Mouse (Mus musculus): ENCODE measurements around the gene Sptbn4. TPM values are rescaled to one million over a fixed set of nuclear protein-coding genes. Genes with fewer than 3 reads are reported as not detected.

The Sptbn4 gene
- polyA plus RNA-seq, 2 experiments: 0.15 to 0.64 TPM

- DNase-seq (ENCODE audit: low spot score) (no peak), ATAC-seq (ENCODE audit: low FRiP score, low read depth) (no peak)
- no peaks in the 10 kb centered on the region for H3K36me3 ChIP-seq (ENCODE audit: control insufficient read depth, insufficient read depth, low read length)
- no peak overlapping the region for H3K9ac ChIP-seq (ENCODE audit: low read depth, low read length, severe bottlenecking)
- H3K4me2 ChIP-seq (replicated peaks; ENCODE audit: low read depth, low read length, severe bottlenecking): no peak overlapping the region
- H3K4me3 ChIP-seq (replicated peaks; ENCODE audit: low read length): no peak overlapping the region
- H3K27me3 ChIP-seq (ENCODE audit: control insufficient read depth, insufficient read depth, low read length): 0 out of 2 replicates have a peak, but pooled peaks cover under 1% of the 10 kb centered on the region
- H3K9me3 ChIP-seq (ENCODE audit: control insufficient read depth, low read length): no peaks in the 10 kb centered on the region
- no peaks in the 10 kb centered on the region for H3K4me1 ChIP-seq (ENCODE audit: control insufficient read depth, insufficient read depth, low read length)
- no peak overlapping the region for H3K27ac ChIP-seq (replicated peaks; ENCODE audit: low read depth, low read length)
- 69% methylated on average over 5 of the region's 5 CpGs for WGBS
- TF ChIP-seq POLR2A (IDR thresholded peaks at IDR 0.05; ENCODE audit: borderline replicate concordance, extremely low read depth, insufficient read depth, insufficient read length): no peak
These were observed 63.4 kb downstream of the Sptbn4 start for GRCm38 (mm10) chr7:27384134-27384533.

- no peaks in the 10 kb centered on the region for H3K4me1 ChIP-seq (ENCODE audit: control insufficient read depth, insufficient read depth, low read length)
- H3K9me3 ChIP-seq (ENCODE audit: control insufficient read depth, low read length): no peaks in the 10 kb centered on the region
- H3K36me3 ChIP-seq (ENCODE audit: control insufficient read depth, insufficient read depth, low read length): no peaks in the 10 kb centered on the region
- no peak for TF ChIP-seq POLR2A (IDR thresholded peaks at IDR 0.05; ENCODE audit: borderline replicate concordance, extremely low read depth, insufficient read depth, insufficient read length)
- no peak for ATAC-seq (ENCODE audit: low FRiP score, low read depth)
- DNase-seq (ENCODE audit: low spot score): no peak
- H3K4me2 ChIP-seq (replicated peaks; ENCODE audit: low read depth, low read length, severe bottlenecking): no peak overlapping the region
- H3K27ac ChIP-seq (replicated peaks; ENCODE audit: low read depth, low read length): no peak overlapping the region
- H3K4me3 ChIP-seq (replicated peaks; ENCODE audit: low read length): no peak overlapping the region
- 0 out of 2 replicates have a peak, but pooled peaks cover 7% of the 10 kb centered on the region for H3K27me3 ChIP-seq (ENCODE audit: control insufficient read depth, insufficient read depth, low read length)
- 78% methylated on average over 1 of the region's 1 CpGs for WGBS
- no peak overlapping the region for H3K9ac ChIP-seq (ENCODE audit: low read depth, low read length, severe bottlenecking)
These were observed 64.3 kb downstream of the Sptbn4 start for GRCm38 (mm10) chr7:27383233-27383632.

DNA sequence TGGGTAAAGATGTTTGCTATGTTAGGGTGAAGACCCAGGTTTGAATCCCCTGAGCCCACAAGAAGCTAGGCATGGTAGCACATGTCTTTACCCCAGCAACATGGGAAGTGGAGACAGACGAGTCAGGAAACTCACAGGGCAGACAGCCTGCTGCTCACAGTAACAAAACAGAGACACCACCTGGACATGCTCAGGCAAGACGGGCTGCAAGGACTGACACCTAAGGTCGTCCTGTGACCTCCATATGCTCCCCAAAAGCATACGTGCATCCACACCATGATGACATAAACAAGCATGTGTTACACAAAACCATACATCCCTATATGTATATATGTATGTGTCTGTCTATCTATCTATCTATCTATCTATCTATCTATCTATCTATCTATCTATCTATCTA lies 65.9 kb downstream of the Sptbn4 start:
- no peak overlapping the region for H3K4me2 ChIP-seq (replicated peaks; ENCODE audit: low read depth, low read length, severe bottlenecking)
- no peaks in the 10 kb centered on the region for H3K4me1 ChIP-seq (ENCODE audit: control insufficient read depth, insufficient read depth, low read length)
- no peak for TF ChIP-seq POLR2A (IDR thresholded peaks at IDR 0.05; ENCODE audit: borderline replicate concordance, extremely low read depth, insufficient read depth, insufficient read length)
- H3K4me3 ChIP-seq (replicated peaks; ENCODE audit: low read length): no peak overlapping the region
- no peaks in the 10 kb centered on the region for H3K9me3 ChIP-seq (ENCODE audit: control insufficient read depth, low read length)
- H3K27me3 ChIP-seq (ENCODE audit: control insufficient read depth, insufficient read depth, low read length): peaks cover 16% of the 10 kb centered on the region; the same call in 1 of the 2 replicates
- no peak for DNase-seq (ENCODE audit: low spot score)
- no peak for ATAC-seq (ENCODE audit: low FRiP score, low read depth)
- H3K36me3 ChIP-seq (ENCODE audit: control insufficient read depth, insufficient read depth, low read length): no peaks in the 10 kb centered on the region
- no peak overlapping the region for H3K9ac ChIP-seq (ENCODE audit: low read depth, low read length, severe bottlenecking)
- H3K27ac ChIP-seq (replicated peaks; ENCODE audit: low read depth, low read length): no peak overlapping the region
- WGBS: 40% methylated on average over 4 of the region's 4 CpGs

DNA sequence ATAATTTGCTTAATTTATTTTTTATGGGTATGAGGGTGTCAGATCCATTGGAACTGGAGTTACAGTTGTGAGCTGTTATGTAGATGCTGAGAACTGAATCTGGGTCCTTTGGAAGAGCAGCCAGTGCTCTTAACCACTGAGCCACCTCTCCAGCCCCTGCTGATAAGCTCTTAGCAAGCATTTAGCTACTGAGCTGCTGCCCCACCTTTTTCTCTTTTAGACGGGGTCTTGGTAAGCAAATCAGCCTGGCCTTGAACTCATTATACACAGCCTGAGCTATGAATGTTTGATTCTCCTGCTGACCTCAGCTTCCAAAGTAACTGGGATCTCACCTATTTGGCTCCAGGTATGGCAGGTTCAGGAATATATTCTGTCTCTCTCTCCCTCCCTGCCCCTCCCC lies 66.5 kb downstream of the Sptbn4 start:
- Histone ChIP-seq H3K36me3 (ENCODE audit: control insufficient read depth, insufficient read depth, low read length) (no peaks in the 10 kb centered on the region), H3K27me3 (ENCODE audit: control insufficient read depth, insufficient read depth, low read length) (peaks cover 21% of the 10 kb centered on the region; the same call in 1 of the 2 replicates), H3K9me3 (ENCODE audit: control insufficient read depth, low read length) (no peaks in the 10 kb centered on the region), H3K4me3 (replicated peaks; ENCODE audit: low read length) (no peak overlapping the region), H3K27ac (replicated peaks; ENCODE audit: low read depth, low read length) (no peak overlapping the region), H3K9ac (ENCODE audit: low read depth, low read length, severe bottlenecking) (no peak overlapping the region), H3K4me1 (ENCODE audit: control insufficient read depth, insufficient read depth, low read length) (no peaks in the 10 kb centered on the region), H3K4me2 (replicated peaks; ENCODE audit: low read depth, low read length, severe bottlenecking) (no peak overlapping the region)
- DNase-seq (ENCODE audit: low spot score) (no peak), ATAC-seq (ENCODE audit: low FRiP score, low read depth) (no peak)
- WGBS: 22% methylated on average over 1 of the region's 1 CpGs
- no peak for TF ChIP-seq POLR2A (IDR thresholded peaks at IDR 0.05; ENCODE audit: borderline replicate concordance, extremely low read depth, insufficient read depth, insufficient read length)

- H3K4me2 ChIP-seq (replicated peaks; ENCODE audit: low read depth, low read length, severe bottlenecking): no peak overlapping the region
- H3K9me3 ChIP-seq (ENCODE audit: control insufficient read depth, low read length): no peaks in the 10 kb centered on the region
- ATAC-seq (ENCODE audit: low FRiP score, low read depth): no peak
These were observed 67.7 kb downstream of the Sptbn4 start for GRCm38 (mm10) chr7:27379836-27380235.

DNA sequence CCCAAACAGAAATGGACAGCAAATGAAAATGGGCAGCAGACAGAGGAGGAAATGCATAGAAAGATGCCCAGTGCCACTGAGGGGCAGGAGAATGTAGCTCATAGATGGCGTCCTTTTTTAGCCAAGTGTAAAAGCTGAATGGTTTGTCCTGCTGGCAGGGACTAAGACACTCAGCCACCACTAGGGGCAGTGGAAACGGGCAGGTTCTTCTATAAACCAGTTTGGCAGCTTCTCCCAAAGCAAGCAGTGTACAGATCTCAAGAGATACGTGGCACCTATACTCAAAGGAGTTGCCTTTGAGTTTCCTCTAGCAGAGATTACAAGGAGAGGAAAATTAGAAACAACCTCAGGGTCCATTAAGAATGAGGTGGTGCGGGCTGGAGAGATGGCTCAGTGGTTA lies 69.1 kb downstream of the Sptbn4 start:
- H3K27me3 ChIP-seq (ENCODE audit: control insufficient read depth, insufficient read depth, low read length): peaks cover 44% of the 10 kb centered on the region
- TF ChIP-seq POLR2A (IDR thresholded peaks at IDR 0.05; ENCODE audit: borderline replicate concordance, extremely low read depth, insufficient read depth, insufficient read length): no peak
- WGBS: 17% methylated on average over 4 of the region's 4 CpGs
- H3K36me3 ChIP-seq (ENCODE audit: control insufficient read depth, insufficient read depth, low read length): no peaks in the 10 kb centered on the region
- DNase-seq (ENCODE audit: low spot score) (peak; percentile 45), ATAC-seq (ENCODE audit: low FRiP score, low read depth) (no peak)
- no peaks in the 10 kb centered on the region for H3K9me3 ChIP-seq (ENCODE audit: control insufficient read depth, low read length)
- H3K27ac ChIP-seq (replicated peaks; ENCODE audit: low read depth, low read length): no peak overlapping the region
- H3K4me1 ChIP-seq (ENCODE audit: control insufficient read depth, insufficient read depth, low read length): no peaks in the 10 kb centered on the region
- H3K9ac ChIP-seq (ENCODE audit: low read depth, low read length, severe bottlenecking): no peak overlapping the region
- H3K4me3 ChIP-seq (replicated peaks; ENCODE audit: low read length): no peak overlapping the region
- H3K4me2 ChIP-seq (replicated peaks; ENCODE audit: low read depth, low read length, severe bottlenecking): no peak overlapping the region

More at GRCm38 (mm10) chr7:27379836-27380235, 67.7 kb downstream of the Sptbn4 start:
- H3K36me3 ChIP-seq (ENCODE audit: control insufficient read depth, insufficient read depth, low read length): no peaks in the 10 kb centered on the region
- peaks cover 31% of the 10 kb centered on the region; the same call in 1 of the 2 replicates for H3K27me3 ChIP-seq (ENCODE audit: control insufficient read depth, insufficient read depth, low read length)
- no peak overlapping the region for H3K4me3 ChIP-seq (replicated peaks; ENCODE audit: low read length)
- H3K27ac ChIP-seq (replicated peaks; ENCODE audit: low read depth, low read length): no peak overlapping the region
- 46% methylated on average over 6 of the region's 6 CpGs for WGBS
- no peak for TF ChIP-seq POLR2A (IDR thresholded peaks at IDR 0.05; ENCODE audit: borderline replicate concordance, extremely low read depth, insufficient read depth, insufficient read length)
- no peak overlapping the region for H3K9ac ChIP-seq (ENCODE audit: low read depth, low read length, severe bottlenecking)
- no peaks in the 10 kb centered on the region for H3K4me1 ChIP-seq (ENCODE audit: control insufficient read depth, insufficient read depth, low read length)
- DNase-seq (ENCODE audit: low spot score): no peak
